Mouse (Mus musculus): ENCODE measurements around the gene Ampd2. TPM values are rescaled to one million over a fixed set of nuclear protein-coding genes. Genes with fewer than 3 reads are reported as not detected.

Ampd2 gene
- total RNA-seq, 2 experiments from 2014 or later, result 9.2 to 10.1 TPM

DNA sequence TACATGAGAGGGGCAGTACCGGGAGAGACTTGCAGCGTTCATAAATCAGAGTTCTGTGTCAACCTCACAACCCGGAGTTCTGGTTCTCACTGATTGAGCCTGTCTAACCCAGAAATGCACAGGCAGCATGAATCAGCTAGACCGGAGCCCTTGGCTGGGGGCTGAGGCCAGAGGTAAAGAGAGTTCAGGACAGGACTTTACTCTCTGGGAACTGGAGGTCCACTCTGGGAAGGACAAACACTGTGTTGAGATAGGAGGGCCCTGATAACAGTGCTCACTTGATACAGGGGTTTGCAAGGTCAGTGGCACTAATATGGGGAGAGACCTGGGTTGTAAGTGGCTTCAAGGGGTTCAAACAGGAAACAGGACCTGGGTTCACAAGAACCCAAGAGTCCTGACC is 61.1 kb downstream of the Ampd2 start:
- ATAC-seq (replicated peaks; ENCODE audit: low FRiP score, poor library complexity, severe bottlenecking), result no peak

Other genes starting within 250 kb of the Ampd2 start
- not detected in 2 replicates for gene Eps8l3, start 209.4 kb downstream of the Ampd2 start, total RNA-seq (2015; ENCODE audit: low replicate concordance)
- gene Eps8l3, start 209.4 kb downstream of the Ampd2 start, total RNA-seq (2017; ENCODE audit: low replicate concordance), result not detected in 2 replicates
- gene Gstm5, start 190.8 kb downstream of the Ampd2 start, total RNA-seq (2015; ENCODE audit: low replicate concordance), result 49.4 and 80.1 TPM in 2 replicates
- 50.7 and 54.8 TPM in 2 replicates for gene Gstm5, start 190.8 kb downstream of the Ampd2 start, total RNA-seq (2017; ENCODE audit: low replicate concordance)
- gene Gstm7, start 154.8 kb downstream of the Ampd2 start, total RNA-seq (2015; ENCODE audit: low replicate concordance), result not detected in 2 replicates
- not detected in 2 replicates for gene Gstm7, start 154.8 kb downstream of the Ampd2 start, total RNA-seq (2017; ENCODE audit: low replicate concordance)
- gene Gstm6, start 142.9 kb downstream of the Ampd2 start, total RNA-seq (2015; ENCODE audit: low replicate concordance), result not detected in 2 replicates
- not detected in 2 replicates for gene Gstm6, start 142.9 kb downstream of the Ampd2 start, total RNA-seq (2017; ENCODE audit: low replicate concordance)
- not detected in 2 replicates for gene Gstm3, start 117.4 kb downstream of the Ampd2 start, total RNA-seq (2015; ENCODE audit: low replicate concordance)
- gene Gstm3, start 117.4 kb downstream of the Ampd2 start, total RNA-seq (2017; ENCODE audit: low replicate concordance), result not detected in 2 replicates
- not detected in 2 replicates for gene Gstm2, start 100.2 kb downstream of the Ampd2 start, total RNA-seq (2015; ENCODE audit: low replicate concordance)
- not detected in 2 replicates for gene Gstm2, start 100.2 kb downstream of the Ampd2 start, total RNA-seq (2017; ENCODE audit: low replicate concordance)
- 114 and 170 TPM in 2 replicates for gene Gstm1, start 68.7 kb downstream of the Ampd2 start, total RNA-seq (2015; ENCODE audit: low replicate concordance)
- 29.0 and 44.4 TPM in 2 replicates for gene Gstm1, start 68.7 kb downstream of the Ampd2 start, total RNA-seq (2017; ENCODE audit: low replicate concordance)
- gene Gstm4, start 41.8 kb downstream of the Ampd2 start, total RNA-seq (2015; ENCODE audit: low replicate concordance), result 2.5 and 4.2 TPM in 2 replicates
- 0.90 and 1.4 TPM in 2 replicates for gene Gstm4, start 41.8 kb downstream of the Ampd2 start, total RNA-seq (2017; ENCODE audit: low replicate concordance)
- gene Gnat2, start 6.1 kb upstream of the Ampd2 start, total RNA-seq (2015; ENCODE audit: low replicate concordance), result not detected in 2 replicates
- gene Gnat2, start 6.1 kb upstream of the Ampd2 start, total RNA-seq (2017; ENCODE audit: low replicate concordance), result not detected in 2 replicates
- gene Gnai3, start 59.5 kb upstream of the Ampd2 start, total RNA-seq (2015; ENCODE audit: low replicate concordance), result 29.9 and 45.7 TPM in 2 replicates
- 21.7 and 30.0 TPM in 2 replicates for gene Gnai3, start 59.5 kb upstream of the Ampd2 start, total RNA-seq (2017; ENCODE audit: low replicate concordance)
- gene Gpr61, start 68.2 kb upstream of the Ampd2 start, total RNA-seq (2015; ENCODE audit: low replicate concordance), result not detected in 2 replicates
- gene Gpr61, start 68.2 kb upstream of the Ampd2 start, total RNA-seq (2017; ENCODE audit: low replicate concordance), result not detected in 2 replicates
- not detected in 2 replicates for gene Amigo1, start 99.7 kb upstream of the Ampd2 start, total RNA-seq (2015; ENCODE audit: low replicate concordance)
- 0.38 TPM in 1 of 2 replicates, not detected in the other for gene Amigo1, start 99.7 kb upstream of the Ampd2 start, total RNA-seq (2017; ENCODE audit: low replicate concordance)
- gene Cyb561d1, start 114.6 kb upstream of the Ampd2 start, total RNA-seq (2015; ENCODE audit: low replicate concordance), result 1.4 and 2.1 TPM in 2 replicates
- 5.3 TPM in 1 of 2 replicates, not detected in the other for gene Cyb561d1, start 114.6 kb upstream of the Ampd2 start, total RNA-seq (2017; ENCODE audit: low replicate concordance)
- 0.36 and 5.4 TPM in 2 replicates for gene Atxn7l2, start 124.3 kb upstream of the Ampd2 start, total RNA-seq (2015; ENCODE audit: low replicate concordance)
- not detected in 2 replicates for gene Atxn7l2, start 124.3 kb upstream of the Ampd2 start, total RNA-seq (2017; ENCODE audit: low replicate concordance)
- not detected in 2 replicates for gene Sypl2, start 140.0 kb upstream of the Ampd2 start, total RNA-seq (2015; ENCODE audit: low replicate concordance)
- not detected in 2 replicates for gene Sypl2, start 140.0 kb upstream of the Ampd2 start, total RNA-seq (2017; ENCODE audit: low replicate concordance)
- 78.8 and 93.0 TPM in 2 replicates for gene Psma5, start 170.3 kb upstream of the Ampd2 start, total RNA-seq (2015; ENCODE audit: low replicate concordance)
- gene Psma5, start 170.3 kb upstream of the Ampd2 start, total RNA-seq (2017; ENCODE audit: low replicate concordance), result 49.7 and 86.5 TPM in 2 replicates
- gene Sort1, start 197.4 kb upstream of the Ampd2 start, total RNA-seq (2015; ENCODE audit: low replicate concordance), result 12.3 and 15.9 TPM in 2 replicates
- gene Sort1, start 197.4 kb upstream of the Ampd2 start, total RNA-seq (2017; ENCODE audit: low replicate concordance), result 8.7 and 10.8 TPM in 2 replicates